ENCODE assay signal across 8 mouse cellular contexts in the genomic region with DNA sequence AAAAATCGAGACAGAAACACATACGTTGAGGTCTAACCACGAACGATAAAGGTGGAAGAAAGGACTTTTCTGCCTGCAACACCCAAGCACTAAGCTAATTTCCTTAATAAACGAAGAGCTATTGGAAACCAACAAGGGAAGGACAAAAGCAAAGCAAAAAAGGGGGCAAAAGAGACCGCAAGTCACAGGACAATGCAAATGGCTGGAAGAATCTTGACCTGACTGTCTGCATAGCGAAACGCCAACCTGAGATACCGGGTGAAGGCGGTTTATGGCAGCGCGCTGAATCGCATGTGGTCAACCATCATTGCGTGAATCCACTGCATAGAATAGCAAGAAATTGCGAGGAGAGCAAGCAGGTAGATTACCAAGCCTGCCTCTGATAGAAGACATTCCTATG. TPM values are rescaled to one million over a fixed set of nuclear protein-coding genes. Genes with fewer than 3 reads are reported as not detected.
DNase-seq lines count a peak whose midpoint lies in the region; ATAC-seq and TF ChIP-seq lines count a peak whose summit lies in the region.

No protein-coding gene starts in this region.

- H3K4me3 ChIP-seq in lung, embryonic 14.5 days (ENCODE audit: low read depth, low read length): peak overlapping the region; percentile 56
- peak overlapping the region; percentile 55 for H3K4me3 ChIP-seq in hindbrain, embryonic 11.5 days (ENCODE audit: low read depth, low read length)
- H3K4me3 ChIP-seq in midbrain, embryonic 12.5 days: peak overlapping the region; percentile 59

- H3K27me3 ChIP-seq in lung, embryonic 14.5 days (ENCODE audit: insufficient read depth, low read length): no peaks in the 10 kb centered on the region
- no peaks in the 10 kb centered on the region for H3K27me3 ChIP-seq in hindbrain, embryonic 11.5 days (ENCODE audit: control insufficient read depth, insufficient read depth, low read length)
- no peaks in the 10 kb centered on the region for H3K27me3 ChIP-seq in midbrain, embryonic 12.5 days

- peak overlapping the region; percentile 50 for H3K9ac ChIP-seq in lung, embryonic 14.5 days
- H3K9ac ChIP-seq in hindbrain, embryonic 11.5 days (ENCODE audit: low read depth, low read length): peak overlapping the region; percentile 53
- peak overlapping the region; percentile 50 for H3K9ac ChIP-seq in midbrain, embryonic 12.5 days (replicated peaks)

- H3K4me1 ChIP-seq in lung, embryonic 14.5 days (ENCODE audit: insufficient read depth): no peaks in the 10 kb centered on the region
- no peaks in the 10 kb centered on the region for H3K4me1 ChIP-seq in hindbrain, embryonic 11.5 days (replicated peaks; ENCODE audit: control insufficient read depth, insufficient read depth, low read length)
- H3K4me1 ChIP-seq in midbrain, embryonic 12.5 days: no peaks in the 10 kb centered on the region

- H3K36me3 ChIP-seq in lung, embryonic 14.5 days (ENCODE audit: insufficient read depth): no peaks in the 10 kb centered on the region; the same call in 1 of the 2 replicates
- no peaks in the 10 kb centered on the region for H3K36me3 ChIP-seq in hindbrain, embryonic 11.5 days (ENCODE audit: control insufficient read depth, insufficient read depth, low read length)
- no peaks in the 10 kb centered on the region for H3K36me3 ChIP-seq in midbrain, embryonic 12.5 days

- 50% methylated on average over 15 of the region's 15 CpGs for WGBS in lung, embryonic 14.5 days
- 45% methylated on average over 15 of the region's 15 CpGs for WGBS in hindbrain, embryonic 11.5 days
- 49% methylated on average over 15 of the region's 15 CpGs for WGBS in midbrain, embryonic 12.5 days

- H3K9me3 ChIP-seq in lung, embryonic 14.5 days (ENCODE audit: low read depth, low read length): peaks cover 41% of the 10 kb centered on the region
- peaks cover 11% of the 10 kb centered on the region; the same call in 1 of the 2 replicates for H3K9me3 ChIP-seq in hindbrain, embryonic 11.5 days (ENCODE audit: control insufficient read depth, low read length)
- H3K9me3 ChIP-seq in midbrain, embryonic 12.5 days: peaks cover 26% of the 10 kb centered on the region

- peak overlapping the region; percentile 61 for H3K4me2 ChIP-seq in lung, embryonic 14.5 days
- H3K4me2 ChIP-seq in hindbrain, embryonic 11.5 days (replicated peaks; ENCODE audit: low read depth, low read length): peak overlapping the region; percentile 33
- peak overlapping the region; percentile 60 for H3K4me2 ChIP-seq in midbrain, embryonic 12.5 days (replicated peaks)

- DNase-seq in lung, embryonic 14.5 days: peak; percentile 68
- DNase-seq in lung, postnatal 14 days: no peak
- peak; percentile 24 to 46 for DNase-seq in cerebellum, postnatal 36 days
- peak; percentile 56 for DNase-seq in hindbrain, embryonic 11.5 days (ENCODE audit: low spot score)
- DNase-seq in layer of hippocampus, adult 9-11 months: no peak
- no peak for DNase-seq in thymus, postnatal 25 days
- DNase-seq in thymus, adult 18-20 months: no peak

- ATAC-seq in lung, embryonic 14.5 days (ENCODE audit: insufficient read depth): no peak
- ATAC-seq in hindbrain, embryonic 11.5 days (ENCODE audit: low FRiP score): no peak
- ATAC-seq in midbrain, embryonic 12.5 days (ENCODE audit: low FRiP score, low read depth): no peak

- H3K27ac ChIP-seq in lung, embryonic 14.5 days (ENCODE audit: low read depth): peak overlapping the region; percentile 74
- H3K27ac ChIP-seq in hindbrain, embryonic 11.5 days (ENCODE audit: low read depth, low read length): peak overlapping the region; percentile 17; the same call in 1 of the 2 replicates
- peak overlapping the region; percentile 64 for H3K27ac ChIP-seq in midbrain, embryonic 12.5 days (replicated peaks)

- TF ChIP-seq CTCF in lung, embryonic 14.5 days (IDR thresholded peaks at IDR 0.05; ENCODE audit: low read depth): no peak

RNA-seq across cellular contexts. Expression of a gene that starts 0.4 kb away (rescaled TPM):
- 5.8 and 6.2 TPM in 2 replicates for polyA plus RNA-seq in lung, embryonic 14.5 days (2014; fragmentation: Nextera tagmentation; extraction: Ambion mirVana)
- 12.4 and 15.1 TPM in 2 replicates for polyA plus RNA-seq in hindbrain, embryonic 11.5 days (2014; fragmentation: Nextera tagmentation; extraction: Ambion mirVana)
- polyA plus RNA-seq in midbrain, embryonic 12.5 days (2016; fragmentation: Nextera tagmentation; extraction: Ambion mirVana): 17.5 and 18.9 TPM in 2 replicates

RNA-seq across cellular contexts. Expression of a gene that starts 0.6 kb away (rescaled TPM):
- polyA plus RNA-seq in lung, embryonic 14.5 days (2014; fragmentation: Nextera tagmentation; extraction: Ambion mirVana): 173 and 179 TPM in 2 replicates
- polyA plus RNA-seq in hindbrain, embryonic 11.5 days (2014; fragmentation: Nextera tagmentation; extraction: Ambion mirVana): 112 and 126 TPM in 2 replicates
- polyA plus RNA-seq in midbrain, embryonic 12.5 days (2016; fragmentation: Nextera tagmentation; extraction: Ambion mirVana): 104 and 105 TPM in 2 replicates

RNA-seq across cellular contexts. Expression of a gene that starts 34.6 kb away (rescaled TPM):
- 3.2 and 3.6 TPM in 2 replicates for polyA plus RNA-seq in lung, embryonic 14.5 days (2014; fragmentation: Nextera tagmentation; extraction: Ambion mirVana)
- polyA plus RNA-seq in hindbrain, embryonic 11.5 days (2014; fragmentation: Nextera tagmentation; extraction: Ambion mirVana): 2.1 and 2.6 TPM in 2 replicates
- polyA plus RNA-seq in midbrain, embryonic 12.5 days (2016; fragmentation: Nextera tagmentation; extraction: Ambion mirVana): 0.86 and 1.1 TPM in 2 replicates

Comparison
In these comparisons a context has a peak if more than half of its experiments do, and no peak if none do; other contexts are left out.
1. DNase-seq: peak in lung, embryonic 14.5 days (single experiment), cerebellum, postnatal 36 days (2 of 2) and hindbrain, embryonic 11.5 days (single experiment); none in lung, postnatal 14 days (single experiment), layer of hippocampus, adult 9-11 months (single experiment), thymus, postnatal 25 days (single experiment) and thymus, adult 18-20 months (0 of 2).
2. H3K27ac ChIP-seq: peak in every context shown above with its lines; median percentile 74 in lung, embryonic 14.5 days; 64 in midbrain, embryonic 12.5 days; 17 in hindbrain, embryonic 11.5 days.
3. Peak in every context shown above with its lines, with median percentiles within 50 percentile points of each other: H3K4me2 ChIP-seq, H3K4me3 ChIP-seq and H3K9ac ChIP-seq.